ENCODE assay signal across 10 mouse cellular contexts in the genomic region with DNA sequence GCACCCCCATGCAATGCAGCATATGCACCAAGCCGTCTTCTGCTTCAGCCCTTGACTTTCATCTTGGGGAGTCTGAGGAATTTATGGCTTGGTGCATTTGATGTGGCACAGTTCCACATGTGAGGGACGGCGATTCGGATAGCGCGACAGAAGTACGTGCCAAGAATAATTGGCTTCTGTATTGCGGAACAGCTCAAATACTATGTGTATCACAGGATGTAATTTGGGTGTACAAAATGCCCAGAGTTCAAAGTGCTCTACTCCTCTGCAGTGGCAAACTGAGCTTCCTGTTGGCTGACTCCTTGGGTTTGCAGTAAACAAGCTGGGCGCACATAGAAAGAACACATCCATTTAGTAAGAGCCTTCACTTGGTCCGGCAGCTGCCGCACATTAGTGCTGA.
A peak's percentile ranks its signal among the peaks of the same experiment; 100 is the strongest.
DNase-seq lines count a peak whose midpoint lies in the region; ATAC-seq and TF ChIP-seq lines count a peak whose summit lies in the region.
"Had no signal": no experiment of that assay in that cellular context is flagged by ENCODE, and none has a peak within 500 bp of the region (broad histone marks: within the 10 kb centered on the region; RNA-seq: fewer than 3 reads in every experiment).

No protein-coding gene starts in this region.

- no peak overlapping the region for H3K4me2 ChIP-seq in liver, embryonic 11.5 days
- no peak overlapping the region for H3K4me2 ChIP-seq in limb, embryonic 11.5 days (ENCODE audit: low read depth, severe bottlenecking)
- no peak overlapping the region for H3K4me2 ChIP-seq in intestine, embryonic 15.5 days (replicated peaks)

- H3K36me3 ChIP-seq in liver, adult 2 months (ENCODE audit: control insufficient read depth, insufficient read depth, low read length): no peaks in the 10 kb centered on the region
- H3K36me3 ChIP-seq in liver, embryonic 11.5 days (ENCODE audit: control insufficient read depth, insufficient read depth, low read length): no peaks in the 10 kb centered on the region
- no peaks in the 10 kb centered on the region for H3K36me3 ChIP-seq in limb, embryonic 11.5 days (ENCODE audit: control insufficient read depth, insufficient read depth, low read length)
- no peaks in the 10 kb centered on the region for H3K36me3 ChIP-seq in intestine, embryonic 15.5 days

- no peaks in the 10 kb centered on the region for H3K9me3 ChIP-seq in liver, embryonic 11.5 days (ENCODE audit: control insufficient read depth, low read length)
- H3K9me3 ChIP-seq in limb, embryonic 11.5 days (ENCODE audit: control insufficient read depth, low read length): no peaks in the 10 kb centered on the region
- no peaks in the 10 kb centered on the region for H3K9me3 ChIP-seq in intestine, embryonic 15.5 days

- 0 out of 2 replicates have a peak, but pooled peaks cover 4% of the 10 kb centered on the region for H3K4me1 ChIP-seq in liver, adult 2 months (ENCODE audit: control insufficient read depth, insufficient read depth, low read length)
- H3K4me1 ChIP-seq in liver, embryonic 11.5 days (replicated peaks; ENCODE audit: control insufficient read depth, insufficient read depth, low read length): no peaks in the 10 kb centered on the region
- no peaks in the 10 kb centered on the region for H3K4me1 ChIP-seq in limb, embryonic 11.5 days (ENCODE audit: control insufficient read depth, insufficient read depth, low read length)
- H3K4me1 ChIP-seq in intestine, embryonic 15.5 days (replicated peaks): no peaks in the 10 kb centered on the region

- 20% methylated on average over 11 of the region's 11 CpGs for WGBS in liver, adult 2 months
- WGBS in liver, embryonic 11.5 days: 95% methylated on average over 11 of the region's 11 CpGs
- 37% methylated on average over 11 of the region's 11 CpGs for WGBS in limb, embryonic 11.5 days
- WGBS in intestine, embryonic 15.5 days: 84% methylated on average over 11 of the region's 11 CpGs

- TF ChIP-seq CTCF in liver, adult 2 months (IDR thresholded peaks at IDR 0.05; ENCODE audit: low read depth, low read length): no peak

- no peaks in the 10 kb centered on the region for H3K79me2 ChIP-seq in liver, adult 2 months (ENCODE audit: control insufficient read depth, insufficient read depth, low read length)

- no peak for ATAC-seq in liver, embryonic 11.5 days (replicated peaks; ENCODE audit: low FRiP score)
- ATAC-seq in limb, embryonic 11.5 days (ENCODE audit: insufficient number of reproducible peaks, low FRiP score, low TSS enrichment, low read depth): no peak
- ATAC-seq in intestine, embryonic 15.5 days: no peak
- ATAC-seq: forebrain, postnatal 0 days had no signal

- TF ChIP-seq POLR2A in liver, adult 2 months (IDR thresholded peaks at IDR 0.05; ENCODE audit: extremely low read depth, insufficient read depth, low read length): no peak

- no peaks in the 10 kb centered on the region for H3K27me3 ChIP-seq in liver, adult 2 months (ENCODE audit: control insufficient read depth, insufficient read depth, low read length)
- H3K27me3 ChIP-seq in liver, embryonic 11.5 days (replicated peaks; ENCODE audit: control insufficient read depth, insufficient read depth, low read length): no peaks in the 10 kb centered on the region
- H3K27me3 ChIP-seq in limb, embryonic 11.5 days (ENCODE audit: control insufficient read depth, insufficient read depth, low read length): no peaks in the 10 kb centered on the region
- no peaks in the 10 kb centered on the region for H3K27me3 ChIP-seq in intestine, embryonic 15.5 days (replicated peaks)

- H3K9ac ChIP-seq in liver, adult 2 months (ENCODE audit: low read depth, low read length): no peak overlapping the region
- H3K9ac ChIP-seq in liver, embryonic 11.5 days (ENCODE audit: low read depth, low read length): no peak overlapping the region
- no peak overlapping the region for H3K9ac ChIP-seq in limb, embryonic 11.5 days (ENCODE audit: low read length)
- H3K9ac ChIP-seq in intestine, embryonic 15.5 days: no peak overlapping the region
- H3K9ac ChIP-seq: forebrain, postnatal 0 days had no signal

- H3K27ac ChIP-seq in liver, adult 2 months (replicated peaks; ENCODE audit: insufficient read depth, low read depth, low read length): no peak overlapping the region
- H3K27ac ChIP-seq in liver, embryonic 11.5 days (ENCODE audit: low read depth, low read length): no peak overlapping the region
- H3K27ac ChIP-seq in limb, embryonic 11.5 days (replicated peaks; ENCODE audit: low read depth, low read length): no peak overlapping the region
- H3K27ac ChIP-seq in intestine, embryonic 15.5 days: no peak overlapping the region

- DNase-seq in adrenal gland, postnatal 14 days: peak; percentile 31
- DNase-seq in adrenal gland, adult (ENCODE audit: inconsistent age in 2 of 2, low spot score in 1 of 2): no peak
- peak; percentile 93 for DNase-seq in liver, adult 2 months (ENCODE audit: extremely low read depth, low read depth, low spot score)
- DNase-seq in liver, embryonic 11.5 days (ENCODE audit: low spot score): no peak
- peak; percentile 31 for DNase-seq in limb, embryonic 11.5 days (ENCODE audit: low spot score)
- DNase-seq in thymus, postnatal 14 days: peak; percentile 60
- no peak for DNase-seq in frontal cortex, postnatal 14 days (ENCODE audit: low spot score in 2 of 2)
- DNase-seq: forebrain, postnatal 0 days; right cerebral cortex, postnatal 14 days had no signal

- no peak overlapping the region for H3K4me3 ChIP-seq in liver, adult 2 months (ENCODE audit: insufficient read depth, low read depth, low read length)
- H3K4me3 ChIP-seq in liver, embryonic 11.5 days (ENCODE audit: low read depth, low read length): no peak overlapping the region
- H3K4me3 ChIP-seq in limb, embryonic 11.5 days (ENCODE audit: low read depth, low read length): no peak overlapping the region
- no peak overlapping the region for H3K4me3 ChIP-seq in intestine, embryonic 15.5 days (replicated peaks)

Comparison
In these comparisons a context has a peak if more than half of its experiments do, and no peak if none do; other contexts are left out.
1. DNase-seq: peak in adrenal gland, postnatal 14 days (single experiment), liver, adult 2 months (single experiment), limb, embryonic 11.5 days (single experiment) and thymus, postnatal 14 days (single experiment); none in adrenal gland, adult (0 of 2), liver, embryonic 11.5 days (single experiment) and frontal cortex, postnatal 14 days (0 of 2).